Mouse (Mus musculus) cerebral cortex, adult 2 months (tissue): ENCODE measurements around the gene Lifr.

Experiments used
- WGBS: fragments of 180-500 bp; shearing (Covaris S2); methylation state at CpG from one replicate; pipeline ENCODE4 v1.1.7; 2018; 5-methylcytosine and 5-hydroxymethylcytosine counted together

The Lifr gene

DNA sequence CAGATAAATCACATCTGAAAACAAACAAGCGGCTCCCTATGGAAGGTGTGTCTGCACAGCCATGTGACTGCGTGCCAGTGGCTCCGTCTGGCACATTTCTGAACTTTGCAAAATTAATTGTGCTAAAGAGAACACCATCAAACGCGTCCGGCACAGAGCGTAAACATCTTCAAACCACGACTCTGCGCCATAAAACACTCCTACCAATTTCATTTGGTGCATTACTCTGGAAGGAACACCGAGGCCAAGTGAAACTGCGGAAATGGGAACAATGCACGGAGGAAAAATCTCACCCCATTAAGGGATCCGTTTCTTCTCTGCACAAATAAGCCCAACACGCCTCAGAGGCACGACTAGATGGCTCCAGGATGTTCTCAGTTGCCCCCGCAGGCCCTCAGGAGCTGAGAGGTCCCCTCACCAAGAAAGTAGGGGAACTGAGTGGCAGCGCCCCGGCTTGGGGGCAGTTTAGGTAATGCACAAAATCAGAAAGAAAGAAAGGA lies 38.3 kb downstream of the Lifr start:
- 3% methylated on average over 18 of the region's 18 CpGs for WGBS

DNA sequence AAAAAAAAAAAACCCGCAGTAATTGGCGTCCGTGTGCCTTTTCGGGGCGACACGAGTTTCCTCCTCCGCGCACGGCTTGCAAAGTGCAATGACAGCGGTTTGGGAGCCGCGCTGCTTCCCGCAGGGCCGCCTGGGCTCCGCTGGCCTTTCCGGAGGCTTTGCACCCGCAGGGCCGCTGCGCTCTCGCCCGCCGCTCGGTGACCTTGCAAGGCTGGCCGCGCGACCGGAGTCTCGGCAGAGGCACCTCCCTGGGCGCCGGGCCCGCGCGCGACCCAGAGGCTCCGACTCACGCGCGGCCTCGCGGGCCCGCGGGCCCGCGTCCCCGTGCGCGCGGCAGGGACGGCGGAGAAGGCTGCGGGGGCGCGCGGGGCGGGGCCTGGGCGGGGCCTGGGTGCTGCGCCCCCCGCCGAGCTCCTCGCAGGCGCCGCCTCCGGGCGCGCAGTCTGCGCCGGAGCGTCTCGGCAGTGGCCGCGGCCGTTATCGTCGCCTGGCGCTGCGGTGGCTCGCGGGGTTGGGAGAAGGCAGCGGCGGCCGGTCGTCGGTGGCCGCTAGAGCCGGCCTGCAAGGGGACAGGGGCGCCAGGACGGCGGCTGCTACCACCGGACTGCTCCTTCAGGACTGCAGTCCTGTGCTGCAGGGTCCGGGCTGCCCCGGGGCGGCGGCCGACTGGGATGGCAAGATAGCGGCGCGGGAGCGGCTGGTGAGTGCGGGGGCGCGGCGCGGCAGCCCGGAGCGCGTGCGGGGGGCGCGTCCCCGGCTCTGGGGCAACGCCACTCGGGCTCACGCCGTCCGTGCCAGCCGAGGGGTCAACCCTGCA lies 38.9 kb downstream of the Lifr start:
- under 1% methylated on average over 106 of the region's 116 CpGs for whole genome bisulfite sequencing

DNA sequence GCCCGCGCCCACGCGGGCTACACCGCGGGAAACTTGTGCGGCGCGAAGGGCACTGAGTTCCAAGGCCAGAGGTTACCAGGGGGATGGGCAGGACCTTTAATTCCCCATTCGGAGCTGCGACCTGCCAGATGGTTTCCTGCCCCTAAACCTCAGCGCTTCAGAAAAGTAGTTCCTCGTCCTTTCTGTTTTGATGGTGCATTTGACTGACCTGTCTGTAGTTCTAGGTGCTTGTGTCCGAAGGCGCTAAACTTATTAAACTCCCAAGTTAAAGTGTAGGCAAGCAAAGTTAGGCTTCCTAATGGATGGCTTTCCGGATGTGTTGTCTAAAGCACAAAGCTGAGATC lies 39.5 kb downstream of the Lifr start:
- under 1% methylated on average over 16 of the region's 16 CpGs for WGBS

DNA sequence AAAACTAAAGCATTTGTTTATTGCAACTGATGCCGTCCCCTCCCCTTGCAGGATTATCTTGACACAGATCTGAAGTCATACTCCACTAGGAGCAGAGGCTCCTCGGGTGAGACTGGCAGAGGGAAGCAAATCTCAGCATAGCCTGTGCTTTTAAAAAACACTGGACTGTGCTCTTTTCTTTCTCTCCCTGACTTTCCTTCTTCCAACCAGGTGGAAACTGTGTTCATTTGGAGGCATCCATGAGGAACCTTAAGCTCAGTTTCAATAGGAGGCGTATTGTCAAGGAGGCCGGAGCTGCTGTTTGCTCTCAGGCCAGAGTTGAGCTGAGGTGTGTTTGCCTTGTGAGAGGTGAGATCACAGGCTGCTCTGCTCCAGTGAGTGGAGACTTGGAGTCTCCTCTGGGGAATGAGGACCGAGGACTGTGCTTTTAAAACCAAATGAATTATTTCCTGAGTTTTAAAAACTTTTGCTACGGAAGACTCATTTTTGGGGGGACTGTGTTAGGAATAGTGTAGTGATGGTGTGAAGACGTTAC lies 40.3 kb downstream of the Lifr start:
- WGBS, result 41% methylated on average over 7 of the region's 7 CpGs

GRCm38 (mm10) chr15:7132741-7133140 lies 42.3 kb downstream of the Lifr start:
- WGBS, result 65% methylated on average over 13 of the region's 13 CpGs

DNA sequence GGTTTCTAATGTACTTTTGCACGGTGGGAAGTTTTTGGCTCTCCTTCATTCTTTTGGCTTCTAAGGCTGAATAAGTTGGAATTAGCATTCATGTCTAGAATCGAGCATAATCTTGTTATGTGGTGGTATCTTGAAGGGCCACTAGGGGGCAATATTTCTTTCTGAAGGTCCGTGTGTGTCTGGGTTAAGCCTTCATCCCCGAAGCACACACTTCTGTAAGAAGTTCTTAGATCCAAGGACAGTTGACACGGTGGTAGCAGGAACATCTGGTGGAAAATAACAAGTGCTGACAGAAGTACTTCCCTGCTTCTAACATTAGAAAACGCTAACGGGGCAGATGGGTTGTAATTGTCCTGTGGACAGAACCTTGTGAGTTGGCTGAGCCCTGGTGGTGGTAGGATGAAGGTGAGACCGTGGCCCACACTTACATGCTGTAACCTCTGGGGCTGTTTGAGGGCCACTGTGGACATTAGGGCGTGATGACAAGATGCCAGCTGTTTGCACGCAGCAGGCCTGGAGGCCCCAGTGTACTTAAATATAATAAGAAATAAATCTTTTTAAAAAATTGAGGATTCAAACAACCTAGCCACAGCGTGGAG lies 44.1 kb downstream of the Lifr start:
- 53% methylated on average over 11 of the region's 11 CpGs for WGBS

DNA sequence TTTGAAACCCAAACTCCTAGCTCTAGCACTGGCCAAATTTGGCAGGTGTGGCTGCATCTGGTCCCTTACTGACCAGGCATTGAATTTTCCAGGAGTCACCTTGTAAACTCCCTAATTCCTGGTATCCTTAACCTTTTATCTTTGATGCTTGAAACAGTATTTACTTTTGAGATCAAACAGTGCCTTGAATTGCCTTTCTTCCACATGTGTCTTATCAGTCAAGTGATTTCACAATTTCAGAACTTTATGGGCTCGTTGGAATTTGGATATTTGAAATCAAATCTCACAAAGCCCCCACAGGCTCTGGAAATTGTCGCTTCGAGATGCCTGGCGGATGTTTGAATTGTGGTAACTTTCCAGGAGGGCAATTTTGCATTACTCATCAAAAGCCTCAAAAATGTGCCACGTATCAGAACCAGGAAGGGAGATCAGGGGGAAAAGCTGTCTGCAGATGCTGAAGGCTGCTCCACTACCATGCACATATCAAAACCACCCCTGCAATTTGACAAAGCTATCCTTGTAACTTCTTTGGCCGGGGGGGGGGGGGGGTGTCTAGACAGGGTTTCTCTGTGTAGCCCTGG lies 45.7 kb downstream of the Lifr start:
- WGBS, result 63% methylated on average over 6 of the region's 6 CpGs

DNA sequence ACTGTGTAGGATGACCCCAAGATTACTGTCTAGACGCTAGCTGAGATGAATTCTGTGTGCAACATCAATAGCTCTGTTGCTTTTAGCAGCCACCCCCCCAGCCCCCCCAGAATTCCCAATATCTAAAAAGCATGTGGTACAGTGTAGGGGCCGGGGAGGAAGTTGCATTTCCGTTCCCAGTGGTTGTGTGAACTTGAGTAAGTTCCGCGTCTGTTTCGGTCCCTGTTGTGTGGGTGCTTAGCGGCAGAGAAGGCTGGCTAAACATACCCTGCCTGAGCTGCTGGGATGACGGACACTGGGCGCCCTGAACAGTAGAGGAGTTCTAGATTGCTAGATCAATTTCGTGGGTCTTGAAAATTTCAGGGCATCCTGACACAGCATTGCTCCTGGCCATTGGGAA lies 46.5 kb downstream of the Lifr start:
- WGBS, result 60% methylated on average over 10 of the region's 10 CpGs

DNA sequence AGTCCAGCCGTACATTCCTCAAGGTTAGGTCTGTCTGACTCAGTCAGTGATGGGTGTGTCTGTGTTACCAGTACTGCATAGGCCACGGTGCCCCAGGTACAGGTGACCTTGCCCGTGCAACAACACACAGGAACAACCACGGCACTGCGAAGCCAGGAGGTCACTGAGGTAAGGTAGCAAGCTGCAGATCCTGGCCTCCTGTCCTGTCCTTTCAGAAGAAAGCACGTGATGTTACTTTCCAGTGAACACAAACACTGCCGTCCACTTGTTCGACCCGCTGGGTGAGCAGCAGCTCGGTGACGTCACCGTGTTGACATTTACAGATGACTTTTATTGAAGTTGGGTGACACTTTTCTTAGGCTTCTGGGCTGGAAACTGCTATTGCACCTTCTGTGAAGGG lies 47.2 kb downstream of the Lifr start:
- 92% methylated on average over 12 of the region's 12 CpGs for WGBS

- WGBS, result 89% methylated on average over 14 of the region's 14 CpGs
These were observed 48.1 kb downstream of the Lifr start for GRCm38 (mm10) chr15:7138471-7138870.

DNA sequence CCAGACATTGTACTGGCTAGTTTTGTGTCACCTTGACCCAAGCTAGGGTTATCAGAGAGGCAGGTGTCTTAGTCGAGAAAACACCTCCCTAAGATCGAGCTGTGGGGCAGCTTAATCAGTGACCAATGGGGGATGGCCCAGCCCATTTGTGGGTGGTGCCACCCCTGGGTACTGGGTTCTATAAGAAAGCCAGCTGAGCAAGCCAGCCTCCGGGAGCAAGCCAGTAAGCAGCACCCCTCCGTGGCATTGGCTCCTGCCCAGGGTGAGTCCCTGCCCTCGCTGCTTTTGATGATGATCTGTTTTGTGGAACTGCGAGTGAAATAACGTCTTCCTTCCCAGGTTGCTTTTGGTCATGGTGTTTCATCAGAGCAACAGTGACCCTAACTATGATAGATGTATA lies 49.9 kb downstream of the Lifr start:
- WGBS, result 86% methylated on average over 7 of the region's 7 CpGs

- WGBS, result 51% methylated on average over 13 of the region's 13 CpGs
These were observed 50.8 kb downstream of the Lifr start for GRCm38 (mm10) chr15:7141246-7141645.

DNA sequence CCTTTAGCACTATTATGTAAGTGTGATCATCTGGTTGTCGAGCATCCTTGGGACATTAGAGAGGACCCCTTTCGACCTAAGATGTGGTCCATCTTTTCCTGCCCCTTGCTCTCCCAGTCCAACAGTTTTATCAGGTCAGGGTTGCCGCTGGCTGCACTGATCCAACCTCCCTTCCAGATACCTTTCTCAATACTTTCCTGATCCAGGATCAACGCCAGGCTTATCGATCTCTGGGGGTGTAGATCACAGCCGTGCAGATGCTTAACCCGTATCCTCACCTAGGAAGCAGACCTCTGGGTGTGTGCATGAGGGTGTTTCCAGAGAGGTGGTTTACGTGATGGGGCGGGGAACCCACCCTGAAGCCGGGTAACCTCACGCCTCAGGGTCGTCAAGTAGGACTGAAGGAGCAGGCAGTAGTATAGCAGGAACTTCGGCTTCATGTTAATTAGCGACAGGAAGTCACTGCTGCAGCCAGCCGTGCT lies 53.3 kb downstream of the Lifr start:
- 78% methylated on average over 15 of the region's 15 CpGs for WGBS

DNA sequence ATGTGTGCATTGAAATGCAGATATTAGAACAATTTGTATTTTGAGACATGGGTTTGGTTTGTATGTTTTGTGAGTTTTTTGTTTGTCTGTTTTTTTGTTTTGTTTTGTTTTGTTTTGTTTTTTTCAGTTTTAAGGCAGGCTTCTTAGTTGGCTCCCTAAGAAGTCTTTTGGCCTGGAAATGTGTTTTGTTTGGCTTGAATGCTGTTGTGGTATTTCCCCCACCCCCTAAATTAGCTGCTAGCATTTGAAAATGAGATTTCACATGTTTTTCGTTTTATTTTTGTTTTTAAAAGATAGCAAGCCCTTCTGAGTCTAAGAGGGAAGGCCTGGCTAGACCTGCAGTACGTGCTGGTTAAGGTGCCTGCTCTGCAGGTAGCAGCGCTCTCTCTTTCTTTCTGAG lies 54.1 kb downstream of the Lifr start:
- 70% methylated on average over 3 of the region's 3 CpGs for WGBS

DNA sequence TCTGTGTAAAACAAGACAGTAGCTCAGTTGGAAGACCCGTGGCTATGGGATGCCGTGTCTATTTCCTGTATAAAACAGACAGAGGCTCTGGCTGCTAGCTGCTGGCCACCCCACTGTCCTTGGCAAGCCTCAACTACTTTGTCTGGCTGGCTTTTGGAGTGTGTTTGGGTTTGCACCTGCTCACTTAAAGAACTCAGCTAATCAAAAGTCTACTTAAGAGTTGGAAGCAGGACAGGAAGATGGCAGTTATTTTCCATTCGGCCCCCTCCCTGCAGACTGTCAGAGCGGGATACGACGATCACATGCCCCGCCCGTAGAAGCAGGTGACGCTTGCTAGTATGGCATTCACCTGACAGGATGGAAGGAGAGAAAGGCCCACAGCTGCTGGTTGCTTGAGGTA lies 54.5 kb downstream of the Lifr start:
- WGBS, result 66% methylated on average over 9 of the region's 9 CpGs

- WGBS, result 36% methylated on average over 5 of the region's 5 CpGs
These were observed 55.1 kb downstream of the Lifr start for GRCm38 (mm10) chr15:7145555-7145954.

- WGBS, result 52% methylated on average over 8 of the region's 8 CpGs
These were observed 56.1 kb downstream of the Lifr start for GRCm38 (mm10) chr15:7146529-7146928.

DNA sequence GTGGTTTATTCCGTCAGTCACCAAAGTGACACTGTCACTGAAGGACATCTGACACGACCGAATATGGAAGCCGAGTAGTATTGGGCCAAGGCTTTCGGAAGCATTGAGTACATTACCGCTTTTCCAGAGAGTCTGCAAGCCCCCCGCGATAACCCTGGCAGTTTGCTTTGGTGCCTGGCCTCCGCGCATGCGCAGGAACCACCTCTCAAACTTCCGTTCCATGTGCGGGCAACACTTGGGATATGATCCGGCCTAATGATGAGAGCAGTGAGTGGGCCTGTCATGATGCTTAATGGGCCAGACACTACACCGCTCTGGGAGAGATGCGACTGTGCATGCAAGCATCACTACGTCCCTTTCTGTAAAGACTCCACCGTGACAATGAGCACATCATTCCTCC lies 59.4 kb downstream of the Lifr start:
- WGBS, result 97% methylated on average over 18 of the region's 18 CpGs

DNA sequence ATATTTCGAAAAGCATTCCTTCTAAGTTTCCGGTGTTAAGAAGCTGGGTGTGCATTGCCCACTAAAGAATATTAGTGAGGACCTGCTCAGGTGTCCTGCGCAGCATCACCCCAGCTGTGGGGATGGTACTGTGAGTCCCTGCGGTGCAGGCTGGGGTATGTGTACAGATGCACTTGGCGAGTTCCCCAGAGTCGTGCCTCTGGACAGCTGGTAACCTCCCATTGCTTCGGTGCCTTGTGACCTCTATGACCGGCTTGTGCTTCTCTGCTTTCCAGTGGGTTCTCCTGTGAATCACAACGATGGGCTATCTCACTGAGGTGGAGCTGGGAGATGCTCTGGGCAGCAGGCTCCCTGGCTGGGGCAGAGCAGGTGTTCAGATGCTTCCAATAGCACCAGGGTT lies 60.2 kb downstream of the Lifr start:
- WGBS, result 84% methylated on average over 9 of the region's 9 CpGs

DNA sequence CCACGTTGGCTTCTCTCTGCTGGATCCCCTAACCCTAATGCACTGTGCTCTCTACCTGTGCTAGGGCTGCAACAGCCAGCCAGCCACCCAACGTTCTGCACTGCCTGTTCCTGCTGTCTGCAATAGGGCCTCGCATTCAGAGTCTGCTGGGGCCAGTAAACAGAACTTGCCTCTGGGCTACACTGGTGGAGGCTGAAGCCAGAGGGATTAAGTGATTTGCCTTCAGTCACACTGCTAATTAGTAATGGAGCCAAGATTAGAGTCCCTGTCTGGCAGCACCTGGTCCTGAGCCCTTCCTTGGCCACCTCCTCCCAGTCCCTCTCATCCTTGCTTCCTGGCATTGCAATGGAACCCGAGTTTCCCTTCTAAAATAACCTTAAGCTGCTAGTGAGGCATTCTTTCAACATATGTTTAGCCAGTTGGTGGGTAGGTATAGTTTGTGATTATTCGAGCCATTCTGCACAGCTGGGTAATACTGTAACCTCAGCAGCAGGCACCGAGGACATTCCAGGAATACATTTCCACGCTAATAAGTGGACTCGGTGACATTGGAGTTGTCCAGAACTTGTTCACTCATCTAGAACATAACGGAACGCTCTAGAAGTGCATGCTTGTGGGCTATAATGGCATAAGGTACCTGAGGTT lies 61.8 kb downstream of the Lifr start:
- 79% methylated on average over 10 of the region's 10 CpGs for WGBS

- WGBS, result 63% methylated on average over 15 of the region's 15 CpGs
These were observed 63.8 kb downstream of the Lifr start for GRCm38 (mm10) chr15:7154010-7154736.

DNA sequence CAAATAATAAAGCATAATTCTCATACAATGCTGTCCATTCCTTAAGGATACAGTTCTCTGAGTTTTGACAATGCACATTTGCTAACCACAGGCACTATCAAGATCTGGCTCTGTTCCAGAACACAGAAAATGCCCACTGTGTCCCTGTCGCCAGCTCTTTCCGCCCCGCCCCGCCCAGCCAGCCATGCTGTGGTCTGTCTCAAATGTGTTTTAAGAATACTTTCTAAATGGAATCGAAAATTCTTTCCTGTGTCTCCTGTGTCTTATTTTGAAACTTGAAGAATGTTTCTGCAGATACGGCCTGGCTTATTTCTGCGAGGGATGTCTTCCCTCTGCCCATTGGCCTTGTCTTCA lies 64.3 kb downstream of the Lifr start:
- 58% methylated on average over 7 of the region's 7 CpGs for WGBS
